ENCODE assay signal across 11 mouse cellular contexts in genomic region chr13:78697814-78698519, GRCm38 (mm10).
DNase-seq lines count a peak whose midpoint lies in the region; ATAC-seq and TF ChIP-seq lines count a peak whose summit lies in the region.
"Had no signal": no experiment of that assay in that cellular context is flagged by ENCODE, and none has a peak within 500 bp of the region (broad histone marks: within the 10 kb centered on the region; RNA-seq: fewer than 3 reads in every experiment).

No protein-coding gene starts in this region.

- no peak overlapping the region for H3K4me3 ChIP-seq in hindbrain, embryonic 10.5 days
- no peak overlapping the region for H3K4me3 ChIP-seq in hindbrain, postnatal 0 days (ENCODE audit: low read length)
- H3K4me3 ChIP-seq in neural tube, embryonic 12.5 days, result no peak overlapping the region
- no peak overlapping the region for H3K4me3 ChIP-seq in neural tube, embryonic 15.5 days (replicated peaks)
- no peak overlapping the region for H3K4me3 ChIP-seq in hindbrain, embryonic 12.5 days
- no peak overlapping the region for H3K4me3 ChIP-seq in neural tube, embryonic 13.5 days
- H3K4me3 ChIP-seq: erythroblast, embryonic 14.5 days; stomach, embryonic 15.5 days had no signal

- H3K27ac ChIP-seq in hindbrain, embryonic 10.5 days, result no peak overlapping the region
- no peak overlapping the region for H3K27ac ChIP-seq in hindbrain, postnatal 0 days
- no peak overlapping the region for H3K27ac ChIP-seq in neural tube, embryonic 12.5 days
- no peak overlapping the region for H3K27ac ChIP-seq in neural tube, embryonic 15.5 days (replicated peaks)
- 0 out of 2 replicates have a peak overlapping the region, but pooled peaks have one; percentile 30 for H3K27ac ChIP-seq in hindbrain, embryonic 12.5 days
- no peak overlapping the region for H3K27ac ChIP-seq in neural tube, embryonic 13.5 days (replicated peaks)
- H3K27ac ChIP-seq: stomach, embryonic 15.5 days had no signal

- no peaks in the 10 kb centered on the region for H3K9me3 ChIP-seq in hindbrain, embryonic 10.5 days
- no peaks in the 10 kb centered on the region for H3K9me3 ChIP-seq in hindbrain, postnatal 0 days (ENCODE audit: low read length)
- no peaks in the 10 kb centered on the region for H3K9me3 ChIP-seq in neural tube, embryonic 12.5 days
- H3K9me3 ChIP-seq in neural tube, embryonic 15.5 days (replicated peaks), result no peaks in the 10 kb centered on the region
- H3K9me3 ChIP-seq in hindbrain, embryonic 12.5 days (replicated peaks), result no peaks in the 10 kb centered on the region
- H3K9me3 ChIP-seq in neural tube, embryonic 13.5 days, result no peaks in the 10 kb centered on the region
- H3K9me3 ChIP-seq: stomach, embryonic 15.5 days had no signal

- H3K27me3 ChIP-seq in hindbrain, embryonic 10.5 days (ENCODE audit: insufficient read depth, poor library complexity, severe bottlenecking), result no peaks in the 10 kb centered on the region
- no peaks in the 10 kb centered on the region for H3K27me3 ChIP-seq in hindbrain, postnatal 0 days (ENCODE audit: insufficient read depth, low read length)
- H3K27me3 ChIP-seq in neural tube, embryonic 12.5 days (replicated peaks), result no peaks in the 10 kb centered on the region
- no peaks in the 10 kb centered on the region for H3K27me3 ChIP-seq in neural tube, embryonic 15.5 days (replicated peaks)
- H3K27me3 ChIP-seq in hindbrain, embryonic 12.5 days, result no peaks in the 10 kb centered on the region
- H3K27me3 ChIP-seq in neural tube, embryonic 13.5 days, result no peaks in the 10 kb centered on the region
- H3K27me3 ChIP-seq: stomach, embryonic 15.5 days had no signal

- no peak overlapping the region for H3K4me2 ChIP-seq in hindbrain, postnatal 0 days (ENCODE audit: low read depth, low read length)
- H3K4me2 ChIP-seq in neural tube, embryonic 12.5 days (replicated peaks), result no peak overlapping the region
- no peak overlapping the region for H3K4me2 ChIP-seq in neural tube, embryonic 15.5 days
- no peak overlapping the region for H3K4me2 ChIP-seq in hindbrain, embryonic 12.5 days (replicated peaks)
- no peak overlapping the region for H3K4me2 ChIP-seq in neural tube, embryonic 13.5 days
- H3K4me2 ChIP-seq: lung, embryonic 14.5 days; stomach, embryonic 15.5 days had no signal

- no peak for TF ChIP-seq CTCF in hindbrain, postnatal 0 days (IDR thresholded peaks at IDR 0.05; ENCODE audit: low read depth)

- no peaks in the 10 kb centered on the region for H3K36me3 ChIP-seq in hindbrain, embryonic 10.5 days
- no peaks in the 10 kb centered on the region for H3K36me3 ChIP-seq in hindbrain, postnatal 0 days (ENCODE audit: insufficient read depth, low read length)
- no peaks in the 10 kb centered on the region for H3K36me3 ChIP-seq in neural tube, embryonic 12.5 days
- no peaks in the 10 kb centered on the region for H3K36me3 ChIP-seq in neural tube, embryonic 15.5 days
- H3K36me3 ChIP-seq in hindbrain, embryonic 12.5 days, result no peaks in the 10 kb centered on the region
- H3K36me3 ChIP-seq in neural tube, embryonic 13.5 days, result no peaks in the 10 kb centered on the region
- H3K36me3 ChIP-seq: stomach, embryonic 15.5 days had no signal

- 56% methylated on average over 3 of the region's 3 CpGs for WGBS in hindbrain, embryonic 10.5 days
- WGBS in hindbrain, postnatal 0 days, result 35% methylated on average over 3 of the region's 3 CpGs
- 49% methylated on average over 3 of the region's 3 CpGs for WGBS in neural tube, embryonic 12.5 days
- WGBS in neural tube, embryonic 15.5 days, result 36% methylated on average over 3 of the region's 3 CpGs
- WGBS in hindbrain, embryonic 12.5 days, result 50% methylated on average over 3 of the region's 3 CpGs
- 43% methylated on average over 3 of the region's 3 CpGs for WGBS in neural tube, embryonic 13.5 days

- no peak overlapping the region for H3K9ac ChIP-seq in hindbrain, postnatal 0 days (replicated peaks; ENCODE audit: low read length)
- no peak overlapping the region for H3K9ac ChIP-seq in neural tube, embryonic 12.5 days
- no peak overlapping the region for H3K9ac ChIP-seq in neural tube, embryonic 15.5 days (replicated peaks)
- H3K9ac ChIP-seq in hindbrain, embryonic 12.5 days, result no peak overlapping the region
- no peak overlapping the region for H3K9ac ChIP-seq in neural tube, embryonic 13.5 days
- H3K9ac ChIP-seq: lung, embryonic 14.5 days; stomach, embryonic 15.5 days had no signal

- H3K4me1 ChIP-seq in hindbrain, embryonic 10.5 days (replicated peaks), result peaks cover 6% of the 10 kb centered on the region
- no peaks in the 10 kb centered on the region for H3K4me1 ChIP-seq in hindbrain, postnatal 0 days (ENCODE audit: insufficient read depth, low read length)
- H3K4me1 ChIP-seq in neural tube, embryonic 12.5 days, result 0 out of 2 replicates have a peak, but pooled peaks cover 4% of the 10 kb centered on the region
- peaks cover 4% of the 10 kb centered on the region; the same call in 1 of the 2 replicates for H3K4me1 ChIP-seq in neural tube, embryonic 15.5 days
- peaks cover 5% of the 10 kb centered on the region; the same call in 1 of the 2 replicates for H3K4me1 ChIP-seq in hindbrain, embryonic 12.5 days
- H3K4me1 ChIP-seq in neural tube, embryonic 13.5 days (replicated peaks), result peaks cover 7% of the 10 kb centered on the region
- H3K4me1 ChIP-seq: stomach, embryonic 15.5 days had no signal

- no peak for ATAC-seq in hindbrain, postnatal 0 days
- peak; percentile 53 for ATAC-seq in neural tube, embryonic 12.5 days (ENCODE audit: low FRiP score, low read depth)
- ATAC-seq in neural tube, embryonic 15.5 days (ENCODE audit: low FRiP score), result no peak
- peak; percentile 91 for ATAC-seq in hindbrain, embryonic 12.5 days (ENCODE audit: low FRiP score)
- ATAC-seq in neural tube, embryonic 13.5 days (ENCODE audit: low read depth), result peak; percentile 65

- peak; percentile 11 for DNase-seq in hindbrain, embryonic 10.5 days (ENCODE audit: low spot score)
- DNase-seq in hindbrain, postnatal 0 days (ENCODE audit: low spot score), result no peak
- no peak for DNase-seq in embryo, embryonic 10.5 days (ENCODE audit: low spot score)
- DNase-seq in c-Kit-positive CD71-positive TER-119-positive erythroid progenitor cells, embryonic 14.5 days (ENCODE audit: low spot score), result no peak
- DNase-seq: lung, embryonic 14.5 days had no signal

Comparison
In these comparisons a context has a peak if more than half of its experiments do, and no peak if none do; other contexts are left out.
1. ATAC-seq: peak in neural tube, embryonic 12.5 days (single experiment), hindbrain, embryonic 12.5 days (single experiment) and neural tube, embryonic 13.5 days (single experiment); none in hindbrain, postnatal 0 days (single experiment) and neural tube, embryonic 15.5 days (single experiment).